Mouse (Mus musculus): Measurements from ENCODE around the gene Ptdss2. TPM values are rescaled to one million over a fixed set of nuclear protein-coding genes. Genes with fewer than 3 reads are reported as not detected.

Ptdss2 gene
- polyA plus RNA-seq, 1 experiment from 2014 or later: 80.1 TPM

GRCm38 (mm10) chr7:141131904-141132755 is 9.9 kb downstream of the Ptdss2 start:
- Histone ChIP-seq H3K36me3 (peaks cover 34% of the 10 kb centered on the region), H3K9me3 (no peaks in the 10 kb centered on the region), H3K4me3 (peak overlapping the region; percentile 81), H3K27ac (peak overlapping the region; percentile 94), H3K4me1 (replicated peaks) (peaks cover 17% of the 10 kb centered on the region), H3K27me3 (ENCODE audit: insufficient read depth, poor library complexity, severe bottlenecking) (no peaks in the 10 kb centered on the region)
- 59% methylated on average over 12 of the region's 12 CpGs for WGBS
- DNase-seq (ENCODE audit: low spot score): no peak

GRCm38 (mm10) chr7:141141326-141141725 is 19.1 kb downstream of the Ptdss2 start:
- Histone ChIP-seq H3K36me3 (peaks cover 92% of the 10 kb centered on the region), H3K27me3 (ENCODE audit: insufficient read depth, poor library complexity, severe bottlenecking) (no peaks in the 10 kb centered on the region), H3K4me1 (replicated peaks) (no peaks in the 10 kb centered on the region), H3K27ac (no peak overlapping the region), H3K9me3 (no peaks in the 10 kb centered on the region), H3K4me3 (no peak overlapping the region)
- 92% methylated on average over 4 of the region's 4 CpGs for WGBS
- DNase-seq (ENCODE audit: low spot score): no peak

DNA sequence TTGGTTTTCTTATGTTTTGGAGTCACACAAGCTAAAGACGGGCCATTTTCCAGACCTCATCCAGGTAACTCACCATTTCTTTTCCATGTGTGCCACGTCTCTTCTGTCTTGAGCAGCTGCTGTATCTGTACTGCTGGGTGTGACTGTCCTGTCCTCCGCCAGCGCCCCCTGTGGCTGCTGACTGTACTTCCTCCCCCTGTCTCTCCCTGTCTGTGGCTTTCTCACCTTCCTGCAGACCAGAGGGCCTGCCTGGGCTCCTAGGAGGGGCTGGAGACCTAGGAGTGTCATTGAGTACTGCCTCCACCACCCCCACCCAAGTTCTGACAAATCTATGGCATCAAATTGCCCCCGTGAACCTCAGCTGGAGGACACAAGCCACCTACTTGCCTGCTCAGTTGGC is 20.9 kb downstream of the Ptdss2 start:
- 55% methylated on average over 5 of the region's 5 CpGs for WGBS
- peak; percentile 38 for DNase-seq (ENCODE audit: low spot score)
- H3K4me3 ChIP-seq: no peak overlapping the region
- no peaks in the 10 kb centered on the region for H3K9me3 ChIP-seq
- no peak overlapping the region for H3K27ac ChIP-seq
- peaks cover 92% of the 10 kb centered on the region for H3K36me3 ChIP-seq
- H3K27me3 ChIP-seq (ENCODE audit: insufficient read depth, poor library complexity, severe bottlenecking): no peaks in the 10 kb centered on the region
- no peaks in the 10 kb centered on the region for H3K4me1 ChIP-seq (replicated peaks)

DNA sequence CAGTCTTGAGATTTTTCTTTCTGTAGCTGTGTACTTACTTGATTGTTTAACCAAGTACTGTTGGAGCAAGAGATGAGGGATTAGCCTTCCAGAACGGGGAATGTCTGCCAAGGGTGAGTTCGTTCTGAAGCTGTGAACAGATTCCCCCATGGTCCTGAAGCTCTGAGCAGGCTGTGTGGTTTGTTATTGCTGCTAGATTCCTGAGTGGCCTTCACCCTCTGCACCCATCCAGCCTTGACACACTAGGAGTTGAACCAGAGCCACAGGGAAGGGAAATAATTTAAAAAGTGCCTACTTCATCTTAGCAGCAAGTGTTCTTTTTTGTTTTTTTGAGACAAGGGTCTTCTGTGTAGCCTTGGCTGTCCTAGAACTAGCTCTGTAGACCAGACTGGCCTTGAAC is 21.7 kb downstream of the Ptdss2 start:
- H3K4me3 ChIP-seq: no peak overlapping the region
- no peaks in the 10 kb centered on the region for H3K9me3 ChIP-seq
- no peak for DNase-seq (ENCODE audit: low spot score)
- H3K27ac ChIP-seq: no peak overlapping the region
- H3K27me3 ChIP-seq (ENCODE audit: insufficient read depth, poor library complexity, severe bottlenecking): no peaks in the 10 kb centered on the region
- WGBS: 89% methylated on average over 2 of the region's 2 CpGs
- H3K36me3 ChIP-seq: peaks cover 92% of the 10 kb centered on the region
- no peaks in the 10 kb centered on the region for H3K4me1 ChIP-seq (replicated peaks)

GRCm38 (mm10) chr7:141144650-141145049 is 22.5 kb downstream of the Ptdss2 start:
- no peaks in the 10 kb centered on the region for H3K9me3 ChIP-seq
- no peaks in the 10 kb centered on the region for H3K4me1 ChIP-seq (replicated peaks)
- no peak overlapping the region for H3K27ac ChIP-seq
- no peak for DNase-seq (ENCODE audit: low spot score)
- no peaks in the 10 kb centered on the region for H3K27me3 ChIP-seq (ENCODE audit: insufficient read depth, poor library complexity, severe bottlenecking)
- H3K36me3 ChIP-seq: peaks cover 87% of the 10 kb centered on the region
- no peak overlapping the region for H3K4me3 ChIP-seq
- 97% methylated on average over 3 of the region's 3 CpGs for WGBS

DNA sequence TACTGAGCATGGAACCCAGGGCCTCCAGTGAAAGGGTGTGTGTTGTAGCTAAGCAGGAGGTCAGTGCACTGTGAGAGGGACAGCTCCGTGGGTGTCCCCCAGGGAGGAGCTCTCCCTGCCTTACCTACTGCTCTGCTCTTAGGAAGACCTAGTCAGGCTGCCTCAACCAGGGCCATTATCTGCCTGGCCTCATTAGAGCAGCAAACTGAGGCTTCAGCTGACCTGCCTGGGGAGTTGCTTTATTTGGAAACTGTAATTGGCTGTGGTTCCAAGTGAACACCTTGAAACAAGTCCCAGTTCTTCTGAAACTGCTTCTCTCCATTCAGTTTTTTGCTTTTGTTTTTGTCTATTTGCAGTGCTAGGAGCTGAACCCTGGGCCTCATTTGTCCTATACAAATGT is 23.2 kb downstream of the Ptdss2 start:
- Histone ChIP-seq H3K27me3 (ENCODE audit: insufficient read depth, poor library complexity, severe bottlenecking) (no peaks in the 10 kb centered on the region), H3K4me3 (no peak overlapping the region), H3K36me3 (peaks cover 81% of the 10 kb centered on the region), H3K4me1 (replicated peaks) (no peaks in the 10 kb centered on the region), H3K9me3 (no peaks in the 10 kb centered on the region), H3K27ac (no peak overlapping the region)
- WGBS: 66% methylated on average over 1 of the region's 1 CpGs
- no peak for DNase-seq (ENCODE audit: low spot score)

- Histone ChIP-seq H3K27ac (no peak overlapping the region), H3K36me3 (peaks cover 84% of the 10 kb centered on the region), H3K9me3 (no peaks in the 10 kb centered on the region), H3K4me3 (no peak overlapping the region), H3K27me3 (ENCODE audit: insufficient read depth, poor library complexity, severe bottlenecking) (no peaks in the 10 kb centered on the region), H3K4me1 (replicated peaks) (no peaks in the 10 kb centered on the region)
- 94% methylated on average over 12 of the region's 12 CpGs for WGBS
- DNase-seq (ENCODE audit: low spot score): no peak
Measured at GRCm38 (mm10) chr7:141146043-141146595, 23.9 kb downstream of the Ptdss2 start.

- 92% methylated on average over 6 of the region's 6 CpGs for WGBS
- H3K4me1 ChIP-seq (replicated peaks): no peaks in the 10 kb centered on the region
- H3K27me3 ChIP-seq (ENCODE audit: insufficient read depth, poor library complexity, severe bottlenecking): no peaks in the 10 kb centered on the region
- no peak overlapping the region for H3K27ac ChIP-seq
- DNase-seq (ENCODE audit: low spot score): no peak
- H3K9me3 ChIP-seq: no peaks in the 10 kb centered on the region
- H3K4me3 ChIP-seq: no peak overlapping the region
- H3K36me3 ChIP-seq: peaks cover 85% of the 10 kb centered on the region
Measured at GRCm38 (mm10) chr7:141147044-141147443, 24.9 kb downstream of the Ptdss2 start.

GRCm38 (mm10) chr7:141148639-141149038 is 26.5 kb downstream of the Ptdss2 start:
- DNase-seq (ENCODE audit: low spot score): no peak
- Histone ChIP-seq H3K36me3 (peaks cover 86% of the 10 kb centered on the region), H3K27me3 (ENCODE audit: insufficient read depth, poor library complexity, severe bottlenecking) (no peaks in the 10 kb centered on the region), H3K4me1 (replicated peaks) (no peaks in the 10 kb centered on the region), H3K27ac (no peak overlapping the region), H3K9me3 (no peaks in the 10 kb centered on the region), H3K4me3 (no peak overlapping the region)
- 83% methylated on average over 4 of the region's 4 CpGs for WGBS

GRCm38 (mm10) chr7:141155362-141155761 is 33.2 kb downstream of the Ptdss2 start:
- no peak for DNase-seq (ENCODE audit: low spot score)
- H3K27ac ChIP-seq: no peak overlapping the region
- no peak overlapping the region for H3K4me3 ChIP-seq
- no peaks in the 10 kb centered on the region for H3K27me3 ChIP-seq (ENCODE audit: insufficient read depth, poor library complexity, severe bottlenecking)
- H3K9me3 ChIP-seq: no peaks in the 10 kb centered on the region
- 91% methylated on average over 9 of the region's 9 CpGs for whole genome bisulfite sequencing
- peaks cover 89% of the 10 kb centered on the region for H3K36me3 ChIP-seq
- H3K4me1 ChIP-seq (replicated peaks): no peaks in the 10 kb centered on the region

GRCm38 (mm10) chr7:141164397-141164796 is 42.2 kb downstream of the Ptdss2 start:
- Histone ChIP-seq H3K36me3 (peaks cover 66% of the 10 kb centered on the region), H3K9me3 (no peaks in the 10 kb centered on the region), H3K4me1 (replicated peaks) (peaks cover 20% of the 10 kb centered on the region), H3K27me3 (ENCODE audit: insufficient read depth, poor library complexity, severe bottlenecking) (peaks cover 4% of the 10 kb centered on the region; the same call in 1 of the 2 replicates), H3K4me3 (no peak overlapping the region), H3K27ac (no peak overlapping the region)
- 95% methylated on average over 7 of the region's 7 CpGs for WGBS
- DNase-seq (ENCODE audit: low spot score): no peak

- H3K27me3 ChIP-seq (ENCODE audit: insufficient read depth, poor library complexity, severe bottlenecking): peaks cover 5% of the 10 kb centered on the region; the same call in 1 of the 2 replicates
- H3K4me3 ChIP-seq: no peak overlapping the region
- no peak for DNase-seq (ENCODE audit: low spot score)
- H3K9me3 ChIP-seq: no peaks in the 10 kb centered on the region
- 90% methylated on average over 6 of the region's 6 CpGs for WGBS
- H3K4me1 ChIP-seq (replicated peaks): peaks cover 20% of the 10 kb centered on the region
- H3K36me3 ChIP-seq: peaks cover 62% of the 10 kb centered on the region
- no peak overlapping the region for H3K27ac ChIP-seq
Measured at GRCm38 (mm10) chr7:141164850-141165249, 42.7 kb downstream of the Ptdss2 start.

- Histone ChIP-seq H3K36me3 (peaks cover 31% of the 10 kb centered on the region), H3K4me3 (peak overlapping the region; percentile 49), H3K27me3 (ENCODE audit: insufficient read depth, poor library complexity, severe bottlenecking) (peaks cover 5% of the 10 kb centered on the region; the same call in 1 of the 2 replicates), H3K4me1 (replicated peaks) (peaks cover 29% of the 10 kb centered on the region), H3K27ac (peak overlapping the region; percentile 79), H3K9me3 (no peaks in the 10 kb centered on the region)
- WGBS: 17% methylated on average over 7 of the region's 7 CpGs
- DNase-seq (ENCODE audit: low spot score): no peak
Measured at GRCm38 (mm10) chr7:141167901-141168517, 45.8 kb downstream of the Ptdss2 start.
